Mouse (Mus musculus) ovary, postnatal 14 days (tissue): Measurements from ENCODE around the gene Wfdc15a.
"Not testable (repeated sequence)": the region's sequence is repeated elsewhere in the genome, so short reads cannot be mapped to it uniquely, and the experiment has no call there.

Experiments
- DNase-seq: peaks from one replicate; pipeline ENCODE4 v3.0.0; 2022; ENCODE audit warnings: low spot score

Wfdc15a gene

GRCm38 (mm10) chr2:164199626-164200327 is at the start of gene Wfdc15a:
Gene Wfdc15a (minus strand): TSS chr2:164200130.
- DNase-seq: no peak

GRCm38 (mm10) chr2:164238366-164238765 is 38.4 kb upstream of the Wfdc15a start, which contains the start of gene Svs2:
Gene Svs2 (minus strand): TSS chr2:164238466.
- no peak for DNase-seq

- DNase-seq: no peak
Measured at GRCm38 (mm10) chr2:164232671-164233070, 32.7 kb upstream of the Wfdc15a start.

- no peak for DNase-seq
Measured at GRCm38 (mm10) chr2:164228361-164229070, 28.6 kb upstream of the Wfdc15a start.

GRCm38 (mm10) chr2:164221522-164221921 is 21.6 kb upstream of the Wfdc15a start, which contains the start of gene Wfdc15b:
Gene Wfdc15b (minus strand): TSS chr2:164221660.
- no peak for DNase-seq

- DNase-seq: no peak
Measured at GRCm38 (mm10) chr2:164219295-164219694, 19.4 kb upstream of the Wfdc15a start.

GRCm38 (mm10) chr2:164212711-164213110 is 12.8 kb upstream of the Wfdc15a start:
- DNase-seq: no peak

GRCm38 (mm10) chr2:164210892-164211291 is 11.0 kb upstream of the Wfdc15a start:
- DNase-seq: no peak

GRCm38 (mm10) chr2:164206676-164207075 is 6.7 kb upstream of the Wfdc15a start:
- DNase-seq: no peak

GRCm38 (mm10) chr2:164206011-164206410 is 6.1 kb upstream of the Wfdc15a start:
- DNase-seq: not testable (repeated sequence)

- DNase-seq: no peak
Measured at GRCm38 (mm10) chr2:164196700-164196990, 3.3 kb downstream of the Wfdc15a start.

GRCm38 (mm10) chr2:164195971-164196699 is 3.8 kb downstream of the Wfdc15a start:
- DNase-seq: no peak

GRCm38 (mm10) chr2:164194959-164195630 is 4.8 kb downstream of the Wfdc15a start:
- DNase-seq: no peak

- DNase-seq: no peak
Measured at GRCm38 (mm10) chr2:164192279-164192678, 7.7 kb downstream of the Wfdc15a start.

GRCm38 (mm10) chr2:164190576-164190975 is 9.4 kb downstream of the Wfdc15a start, which contains the start of gene Wfdc12:
Gene Wfdc12 (minus strand): TSS chr2:164190608.
- no peak for DNase-seq

- no peak for DNase-seq
Measured at GRCm38 (mm10) chr2:164188722-164189121, 11.2 kb downstream of the Wfdc15a start.

- DNase-seq: no peak
Measured at GRCm38 (mm10) chr2:164184145-164184719, 15.7 kb downstream of the Wfdc15a start.

GRCm38 (mm10) chr2:164183340-164183739 is 16.6 kb downstream of the Wfdc15a start:
- DNase-seq: no peak

GRCm38 (mm10) chr2:164182692-164183255 is 17.2 kb downstream of the Wfdc15a start, which contains the start of gene Wfdc5:
Gene Wfdc5 (minus strand): TSS chr2:164182742.
- no peak for DNase-seq

GRCm38 (mm10) chr2:164180770-164181169 is 19.2 kb downstream of the Wfdc15a start:
- DNase-seq: no peak

- DNase-seq: no peak
Measured at GRCm38 (mm10) chr2:164180124-164180523, 19.8 kb downstream of the Wfdc15a start.
